Mouse (Mus musculus): ENCODE measurements around the gene Btnl10. TPM values are rescaled to one million over a fixed set of nuclear protein-coding genes. Genes with fewer than 3 reads are reported as not detected.

Btnl10 gene
- 0.09 TPM in 1 of 2 replicates, not detected in the other for polyA plus RNA-seq (2014; fragmentation: Nextera tagmentation; extraction: Ambion mirVana)

GRCm38 (mm10) chr11:58917745-58918366 lies at the start of gene Btnl10:
Gene Btnl10, plus strand, starts transcription at chr11:58917908.
- H3K27ac ChIP-seq (replicated peaks; ENCODE audit: low read depth, low read length): no peak within 1 kb of the TSS
- no peaks in the 10 kb centered on the region for H3K9me3 ChIP-seq (ENCODE audit: control insufficient read depth, low read length)
- 85% methylated on average over 12 of the region's 12 CpGs for WGBS
- H3K4me1 ChIP-seq (ENCODE audit: control insufficient read depth, insufficient read depth, low read length): no peaks in the 10 kb centered on the region
- no peak for ATAC-seq (ENCODE audit: low FRiP score, low TSS enrichment)
- no peak for DNase-seq
- H3K4me2 ChIP-seq (ENCODE audit: low read length): no peak within 1 kb of the TSS
- no peak within 1 kb of the TSS for H3K9ac ChIP-seq (replicated peaks; ENCODE audit: low read length)
- no peaks in the 10 kb centered on the region for H3K36me3 ChIP-seq (ENCODE audit: control insufficient read depth, insufficient read depth, low read length)
- no peaks in the 10 kb centered on the region for H3K27me3 ChIP-seq (ENCODE audit: control insufficient read depth, insufficient read depth, low read length)
- H3K4me3 ChIP-seq (replicated peaks; ENCODE audit: low read depth, low read length): no peak within 1 kb of the TSS

DNA sequence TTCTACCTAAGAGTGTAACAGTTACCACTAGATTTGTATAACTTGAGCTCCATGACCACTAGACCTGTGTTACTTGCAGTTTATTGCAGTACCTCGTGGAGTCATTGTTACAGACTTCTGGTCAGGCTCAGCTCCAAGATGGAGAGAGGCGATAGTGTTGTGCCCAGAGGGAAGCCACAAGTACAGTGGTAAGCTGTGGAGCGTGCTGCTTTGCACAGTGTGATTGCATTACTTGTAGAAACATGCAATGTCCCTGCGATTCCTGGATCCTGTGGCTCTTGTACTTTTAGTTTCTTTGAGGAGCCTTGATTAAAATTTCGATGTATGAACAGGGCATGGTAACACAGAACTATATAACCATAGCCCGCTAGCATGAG lies 49.8 kb upstream of the Btnl10 start:
- 87% methylated on average over 6 of the region's 6 CpGs for WGBS
- ATAC-seq (ENCODE audit: low FRiP score, low TSS enrichment): no peak
- H3K4me1 ChIP-seq (ENCODE audit: control insufficient read depth, insufficient read depth, low read length): 0 out of 2 replicates have a peak, but pooled peaks cover 8% of the 10 kb centered on the region

DNA sequence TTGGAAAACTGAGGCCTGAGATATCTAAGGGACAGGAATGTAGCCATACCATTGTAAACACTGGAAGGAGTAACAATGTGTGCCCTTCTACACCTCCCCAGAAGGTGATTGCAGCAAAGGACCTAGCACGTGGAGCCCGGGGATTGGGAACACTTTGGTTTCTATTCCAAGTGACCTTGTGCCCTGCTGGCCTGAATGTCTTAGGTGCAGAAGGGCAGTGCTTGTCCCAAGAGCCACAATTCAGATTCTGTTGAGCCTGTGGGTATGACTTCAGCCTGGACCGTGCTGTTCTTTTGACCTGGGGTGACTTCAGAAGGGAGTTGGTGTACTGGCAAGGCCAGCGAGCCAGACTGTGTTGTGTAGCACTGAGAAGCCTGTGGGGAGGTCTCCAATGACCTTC lies 46.7 kb upstream of the Btnl10 start:
- Histone ChIP-seq H3K27me3 (ENCODE audit: control insufficient read depth, insufficient read depth, low read length) (no peaks in the 10 kb centered on the region), H3K9ac (replicated peaks; ENCODE audit: low read length) (no peak overlapping the region), H3K4me1 (ENCODE audit: control insufficient read depth, insufficient read depth, low read length) (0 out of 2 replicates have a peak, but pooled peaks cover 8% of the 10 kb centered on the region), H3K27ac (replicated peaks; ENCODE audit: low read depth, low read length) (no peak overlapping the region), H3K9me3 (ENCODE audit: control insufficient read depth, low read length) (no peaks in the 10 kb centered on the region), H3K4me2 (ENCODE audit: low read length) (no peak overlapping the region), H3K4me3 (replicated peaks; ENCODE audit: low read depth, low read length) (no peak overlapping the region), H3K36me3 (ENCODE audit: control insufficient read depth, insufficient read depth, low read length) (peaks cover 42% of the 10 kb centered on the region)
- no peak for DNase-seq
- ATAC-seq (ENCODE audit: low FRiP score, low TSS enrichment): no peak
- 94% methylated on average over 4 of the region's 4 CpGs for WGBS

More for the DNA sequence above, 49.8 kb upstream of the Btnl10 start:
- H3K27ac ChIP-seq (replicated peaks; ENCODE audit: low read depth, low read length): no peak overlapping the region
- peak overlapping the region; percentile 70 for H3K4me3 ChIP-seq (replicated peaks; ENCODE audit: low read depth, low read length)
- no peak overlapping the region; the same call in 1 of the 2 replicates for H3K9ac ChIP-seq (replicated peaks; ENCODE audit: low read length)
- no peaks in the 10 kb centered on the region for H3K9me3 ChIP-seq (ENCODE audit: control insufficient read depth, low read length)
- DNase-seq: no peak
- H3K4me2 ChIP-seq (ENCODE audit: low read length): peak overlapping the region; percentile 84
- no peaks in the 10 kb centered on the region for H3K27me3 ChIP-seq (ENCODE audit: control insufficient read depth, insufficient read depth, low read length)
- H3K36me3 ChIP-seq (ENCODE audit: control insufficient read depth, insufficient read depth, low read length): peaks cover 33% of the 10 kb centered on the region

- WGBS: 86% methylated on average over 8 of the region's 8 CpGs
- no peak for ATAC-seq (ENCODE audit: low FRiP score, low TSS enrichment)
- peaks cover 53% of the 10 kb centered on the region for H3K36me3 ChIP-seq (ENCODE audit: control insufficient read depth, insufficient read depth, low read length)
- no peak overlapping the region for H3K4me2 ChIP-seq (ENCODE audit: low read length)
- no peak overlapping the region for H3K4me3 ChIP-seq (replicated peaks; ENCODE audit: low read depth, low read length)
- DNase-seq: no peak
- no peaks in the 10 kb centered on the region for H3K27me3 ChIP-seq (ENCODE audit: control insufficient read depth, insufficient read depth, low read length)
- H3K9ac ChIP-seq (replicated peaks; ENCODE audit: low read length): no peak overlapping the region
- no peak overlapping the region for H3K27ac ChIP-seq (replicated peaks; ENCODE audit: low read depth, low read length)
- no peaks in the 10 kb centered on the region for H3K9me3 ChIP-seq (ENCODE audit: control insufficient read depth, low read length)
- H3K4me1 ChIP-seq (ENCODE audit: control insufficient read depth, insufficient read depth, low read length): no peaks in the 10 kb centered on the region
Observed at GRCm38 (mm10) chr11:58883756-58884155, 34.0 kb upstream of the Btnl10 start.

GRCm38 (mm10) chr11:58890511-58890910 lies 27.2 kb upstream of the Btnl10 start:
- Histone ChIP-seq H3K9me3 (ENCODE audit: control insufficient read depth, low read length) (no peaks in the 10 kb centered on the region), H3K4me3 (replicated peaks; ENCODE audit: low read depth, low read length) (no peak overlapping the region), H3K36me3 (ENCODE audit: control insufficient read depth, insufficient read depth, low read length) (peaks cover 58% of the 10 kb centered on the region), H3K9ac (replicated peaks; ENCODE audit: low read length) (no peak overlapping the region), H3K27ac (replicated peaks; ENCODE audit: low read depth, low read length) (no peak overlapping the region), H3K27me3 (ENCODE audit: control insufficient read depth, insufficient read depth, low read length) (no peaks in the 10 kb centered on the region), H3K4me2 (ENCODE audit: low read length) (no peak overlapping the region), H3K4me1 (ENCODE audit: control insufficient read depth, insufficient read depth, low read length) (no peaks in the 10 kb centered on the region)
- DNase-seq (no peak), ATAC-seq (ENCODE audit: low FRiP score, low TSS enrichment) (no peak)
- 93% methylated on average over 10 of the region's 10 CpGs for WGBS

DNA sequence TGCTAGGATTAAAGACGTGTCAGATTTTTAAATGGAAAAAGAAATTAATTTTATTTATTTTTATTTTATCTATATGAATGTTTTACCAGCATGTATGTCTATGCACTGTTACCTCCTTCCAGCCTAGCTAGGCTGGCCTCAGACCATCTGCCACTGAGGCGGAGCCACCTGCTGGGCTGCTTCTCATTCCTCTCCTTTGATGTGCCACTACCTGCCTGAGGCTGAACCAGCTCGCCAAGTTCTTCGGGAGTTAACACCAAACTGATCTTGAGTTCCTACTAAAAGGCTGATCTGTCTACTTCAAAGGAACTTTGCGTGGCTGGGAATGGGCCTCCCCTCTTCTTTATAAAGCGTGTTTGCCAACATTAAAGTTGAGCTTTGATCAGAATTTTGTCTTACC lies 23.3 kb upstream of the Btnl10 start:
- H3K4me1 ChIP-seq (ENCODE audit: control insufficient read depth, insufficient read depth, low read length): no peaks in the 10 kb centered on the region
- no peak overlapping the region for H3K27ac ChIP-seq (replicated peaks; ENCODE audit: low read depth, low read length)
- H3K9me3 ChIP-seq (ENCODE audit: control insufficient read depth, low read length): no peaks in the 10 kb centered on the region
- WGBS: 80% methylated on average over 6 of the region's 6 CpGs
- no peak for DNase-seq
- no peak for ATAC-seq (ENCODE audit: low FRiP score, low TSS enrichment)
- H3K36me3 ChIP-seq (ENCODE audit: control insufficient read depth, insufficient read depth, low read length): peaks cover 70% of the 10 kb centered on the region
- H3K27me3 ChIP-seq (ENCODE audit: control insufficient read depth, insufficient read depth, low read length): no peaks in the 10 kb centered on the region
- H3K9ac ChIP-seq (replicated peaks; ENCODE audit: low read length): no peak overlapping the region
- no peak overlapping the region for H3K4me3 ChIP-seq (replicated peaks; ENCODE audit: low read depth, low read length)
- H3K4me2 ChIP-seq (ENCODE audit: low read length): no peak overlapping the region

DNA sequence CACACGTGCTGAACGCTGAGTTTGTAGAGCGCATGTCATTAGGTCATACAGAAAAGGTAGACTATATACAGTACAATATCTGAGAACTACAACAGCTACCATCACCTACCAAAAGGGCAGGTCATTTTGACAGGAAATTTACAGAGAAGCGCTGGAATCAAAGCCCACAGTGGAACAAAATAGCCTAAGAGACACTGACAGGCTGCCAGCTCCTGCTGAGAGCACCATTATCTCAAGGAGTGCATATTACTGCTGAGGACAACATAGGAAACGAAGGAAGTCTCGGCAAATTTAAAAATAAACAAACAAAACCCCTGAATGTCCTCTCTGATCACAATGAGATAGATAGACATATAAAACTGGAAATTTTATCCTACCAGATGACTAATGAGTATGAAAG lies 20.2 kb upstream of the Btnl10 start:
- no peaks in the 10 kb centered on the region for H3K27me3 ChIP-seq (ENCODE audit: control insufficient read depth, insufficient read depth, low read length)
- H3K27ac ChIP-seq (replicated peaks; ENCODE audit: low read depth, low read length): no peak overlapping the region
- H3K36me3 ChIP-seq (ENCODE audit: control insufficient read depth, insufficient read depth, low read length): peaks cover 59% of the 10 kb centered on the region
- H3K9me3 ChIP-seq (ENCODE audit: control insufficient read depth, low read length): no peaks in the 10 kb centered on the region
- H3K4me2 ChIP-seq (ENCODE audit: low read length): no peak overlapping the region
- no peak for ATAC-seq (ENCODE audit: low FRiP score, low TSS enrichment)
- DNase-seq: no peak
- peaks cover 2% of the 10 kb centered on the region; the same call in 1 of the 2 replicates for H3K4me1 ChIP-seq (ENCODE audit: control insufficient read depth, insufficient read depth, low read length)
- H3K4me3 ChIP-seq (replicated peaks; ENCODE audit: low read depth, low read length): no peak overlapping the region
- 91% methylated on average over 6 of the region's 6 CpGs for WGBS
- H3K9ac ChIP-seq (replicated peaks; ENCODE audit: low read length): no peak overlapping the region

- H3K4me2 ChIP-seq (ENCODE audit: low read length): no peak overlapping the region
- H3K27ac ChIP-seq (replicated peaks; ENCODE audit: low read depth, low read length): no peak overlapping the region
- no peaks in the 10 kb centered on the region for H3K27me3 ChIP-seq (ENCODE audit: control insufficient read depth, insufficient read depth, low read length)
- H3K36me3 ChIP-seq (ENCODE audit: control insufficient read depth, insufficient read depth, low read length): peaks cover 36% of the 10 kb centered on the region
- peaks cover 13% of the 10 kb centered on the region for H3K4me1 ChIP-seq (ENCODE audit: control insufficient read depth, insufficient read depth, low read length)
- H3K9me3 ChIP-seq (ENCODE audit: control insufficient read depth, low read length): no peaks in the 10 kb centered on the region
- DNase-seq (no peak), ATAC-seq (ENCODE audit: low FRiP score, low TSS enrichment) (no peak)
- no peak overlapping the region for H3K9ac ChIP-seq (replicated peaks; ENCODE audit: low read length)
- no peak overlapping the region for H3K4me3 ChIP-seq (replicated peaks; ENCODE audit: low read depth, low read length)
Observed at GRCm38 (mm10) chr11:58901080-58901479, 16.6 kb upstream of the Btnl10 start.

Measured in midbrain, embryonic 14.5 days (tissue).